Mouse (Mus musculus) gastrocnemius, adult 2 months (tissue): ENCODE measurements around the gene Cox7a1. TPM values are rescaled to one million over a fixed set of nuclear protein-coding genes. Genes with fewer than 3 reads are reported as not detected.

ENCODE experiments used
- DNase-seq: peaks from one replicate; pipeline ENCODE4 v3.0.0; 2022
- H3K27ac ChIP-seq: fragments of 200-600 bp; 2 replicates; pipeline ENCODE4 v1.8.1; 2022; ENCODE audit warnings: mild to moderate bottlenecking
- H3K4me3 ChIP-seq: fragments of 200-600 bp; 2 replicates; pipeline ENCODE4 v1.8.1; 2022; ENCODE audit warnings: mild to moderate bottlenecking, moderate library complexity
- CTCF ChIP-seq: fragments of 200-600 bp; IDR thresholded peaks from 2 replicates; pipeline ENCODE4 v1.8.1; 2022; ENCODE audit warnings: antibody characterized with exemption, mild to moderate bottlenecking, moderate library complexity
- intact Hi-C: fragments of 180-260 bp; cut with DNase I; formaldehyde crosslinking; loops from one replicate; pipeline ENCODE4 v1.15.1; 2025
- long read RNA-seq, 2 experiments: library from polyadenylated mRNA; stranded (forward); transcript quantifications; one replicate each; pipeline ENCODE4 v2.0.0; 2021
- total RNA-seq, 2 experiments: library from RNA; stranded (reverse); gene quantifications; 2 replicates each; pipeline ENCODE4 v1.2.3; 2021

The Cox7a1 gene
- total RNA-seq, result 1,000 to 10,000 TPM in 1 of 2 experiments, 100 to 1,000 TPM in 1; 850 to 1,151 TPM
- long read RNA-seq, experiment 1, transcript Cox7a1-201 (4 exons, 393 nt), result major isoform, 380 of 497 reads
- long read RNA-seq, experiment 1, transcript Cox7a1-202 (4 exons, 485 nt), result minor isoform, 17 of 497 reads
- long read RNA-seq, experiment 1, partial matches to known transcripts, result 10 of 497 reads
- long read RNA-seq, experiment 1, other reads (novel, unspliced or antisense), result 90 of 497 reads
- long read RNA-seq, experiment 2, transcript Cox7a1-202 (4 exons, 485 nt), result minor isoform, 23 of 734 reads
- long read RNA-seq, experiment 2, transcript Cox7a1-201 (4 exons, 393 nt), result major isoform, 538 of 734 reads
- long read RNA-seq, experiment 2, partial matches to known transcripts, result 169 of 734 reads
- long read RNA-seq, experiment 2, other reads (novel, unspliced or antisense), result 4 of 734 reads

DNA sequence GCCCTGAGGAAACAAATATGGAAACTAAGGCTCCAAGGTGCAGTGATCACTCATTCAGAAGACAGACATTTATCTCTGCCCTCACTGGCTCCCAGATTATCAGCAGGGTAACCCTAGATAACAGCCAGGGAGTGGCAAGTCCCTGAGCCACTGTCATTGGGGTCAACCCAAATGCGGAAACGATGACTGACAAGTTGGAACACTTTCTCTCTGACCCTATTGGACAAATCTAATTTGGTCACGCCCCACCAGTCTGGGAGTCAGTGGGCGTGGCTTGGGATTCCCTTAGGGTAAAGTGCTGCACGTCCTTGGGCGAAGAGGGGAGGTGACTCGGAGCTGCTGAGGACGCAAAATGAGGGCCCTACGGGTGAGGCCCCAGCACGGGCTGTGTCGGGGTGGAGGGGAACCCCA, at the start of gene Cox7a1:
Gene Cox7a1 (plus strand): TSS at position 266 of the 411 bp plus-strand sequence.
- Histone ChIP-seq H3K27ac (peak within 1 kb of the TSS; percentile 94), H3K4me3 (peak within 1 kb of the TSS; percentile 81)
- TF ChIP-seq CTCF, result no peak
- DNase-seq, result peak; percentile 94
- intact Hi-C loops, result loop anchor here (2.0 to 5.0 kb wide), 2 partner anchors 15 to 33 kb away; partner anchors contain the start of gene Capns1

DNA sequence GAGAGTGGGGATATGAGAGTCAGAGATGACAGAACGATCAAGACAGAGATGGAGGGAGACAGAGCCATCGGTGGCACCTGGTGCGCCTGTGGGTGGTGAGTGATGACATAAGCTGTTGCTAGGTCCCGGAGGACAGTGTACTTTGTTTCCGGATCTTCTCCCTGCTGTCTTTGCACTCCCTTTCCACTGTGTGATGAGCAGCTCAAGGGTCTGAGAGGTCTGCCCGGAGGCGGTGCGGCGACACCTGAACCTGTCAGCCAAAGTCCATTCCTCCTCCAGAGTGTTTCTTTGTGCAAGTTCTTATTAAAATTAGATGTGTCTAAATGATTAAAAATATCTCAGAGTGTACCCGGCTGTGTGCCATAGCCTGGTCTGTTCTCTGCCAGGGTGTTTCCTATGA, 47.1 kb upstream of the Cox7a1 start:
- H3K27ac ChIP-seq, result no peak overlapping the region
- no peak for TF ChIP-seq CTCF
- no peak overlapping the region for H3K4me3 ChIP-seq
- intact Hi-C loops, result no loop called here
- DNase-seq, result no peak

DNA sequence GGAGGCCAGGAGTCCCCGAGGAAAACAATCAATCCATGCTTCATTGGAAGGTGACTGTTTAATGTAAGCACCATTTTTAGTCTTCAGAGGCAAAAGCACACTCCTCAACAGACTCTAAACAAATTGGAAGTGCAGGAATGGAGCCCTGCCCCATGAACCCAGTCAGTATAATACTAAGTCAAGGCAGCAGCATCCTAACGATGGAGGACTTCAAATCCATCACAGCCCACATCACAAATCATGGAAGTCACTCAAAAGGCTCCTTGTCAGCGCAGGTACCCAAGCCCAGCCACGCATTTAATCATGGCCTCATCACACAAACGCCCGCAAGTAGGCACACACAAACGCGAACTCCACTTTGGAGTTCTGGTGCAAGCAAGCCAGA, 40.8 kb upstream of the Cox7a1 start:
- TF ChIP-seq CTCF, result no peak
- peak overlapping the region; percentile 68 for H3K4me3 ChIP-seq
- intact Hi-C loops, result no loop called here
- no peak overlapping the region for H3K27ac ChIP-seq
- no peak for DNase-seq

DNA sequence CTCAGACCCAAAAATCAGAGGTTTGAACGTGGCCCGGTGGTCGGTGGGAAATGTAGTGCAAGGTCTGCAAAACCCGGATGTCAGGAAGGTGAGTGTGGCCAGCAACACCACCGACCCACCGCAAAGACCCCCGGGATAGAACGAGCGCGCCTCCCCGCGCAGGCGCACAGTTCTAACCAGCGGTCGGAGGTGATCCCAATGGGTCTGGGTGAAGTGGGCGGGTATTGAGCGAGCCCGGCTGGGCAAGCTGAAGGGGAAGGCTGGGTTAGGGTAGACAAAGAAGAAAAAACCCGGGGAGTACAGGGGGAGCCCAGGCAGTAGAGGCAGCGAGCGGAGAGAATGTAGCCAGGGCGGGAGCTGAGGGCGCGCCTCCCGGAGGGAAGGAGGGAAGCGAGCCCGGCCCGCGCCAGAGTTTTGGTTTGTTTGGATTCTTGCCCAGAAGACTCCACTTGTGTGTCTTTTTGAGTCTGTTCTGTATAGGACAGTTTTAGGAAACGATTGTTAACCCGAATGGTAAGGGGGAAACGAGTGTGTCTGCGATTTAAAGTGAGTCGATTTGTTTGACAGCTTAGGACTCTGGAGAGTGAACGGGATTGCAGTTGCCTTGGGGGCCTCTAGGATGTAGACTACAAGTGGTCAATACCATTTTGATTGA, 40.3 kb upstream of the Cox7a1 start:
- peak; percentile 58 for DNase-seq
- intact Hi-C loops, result no loop called here
- H3K4me3 ChIP-seq, result peak overlapping the region; percentile 68
- no peak for TF ChIP-seq CTCF
- peak overlapping the region; percentile 31 for H3K27ac ChIP-seq

DNA sequence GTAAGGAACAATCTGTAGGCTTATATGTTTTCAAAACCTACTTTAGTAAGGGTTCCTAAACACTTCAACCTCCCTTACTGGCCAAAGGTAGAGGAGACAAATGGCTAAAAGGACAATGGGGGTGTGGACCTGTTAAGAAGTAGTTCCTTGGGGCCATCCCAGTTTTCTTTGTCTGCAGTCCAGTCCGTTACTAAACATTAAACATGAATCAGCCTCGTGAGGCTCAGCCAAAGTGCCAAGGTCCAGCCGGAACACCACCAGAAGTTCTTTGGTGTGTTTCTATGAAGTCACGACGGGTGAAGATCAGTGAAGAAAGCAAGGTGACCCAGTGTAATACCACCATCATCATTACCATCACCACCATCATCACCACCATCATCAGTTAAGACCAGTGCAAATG, 36.9 kb upstream of the Cox7a1 start:
- no peak for DNase-seq
- no peak for TF ChIP-seq CTCF
- Histone ChIP-seq H3K4me3 (no peak overlapping the region), H3K27ac (no peak overlapping the region)
- intact Hi-C loops, result no loop called here

DNA sequence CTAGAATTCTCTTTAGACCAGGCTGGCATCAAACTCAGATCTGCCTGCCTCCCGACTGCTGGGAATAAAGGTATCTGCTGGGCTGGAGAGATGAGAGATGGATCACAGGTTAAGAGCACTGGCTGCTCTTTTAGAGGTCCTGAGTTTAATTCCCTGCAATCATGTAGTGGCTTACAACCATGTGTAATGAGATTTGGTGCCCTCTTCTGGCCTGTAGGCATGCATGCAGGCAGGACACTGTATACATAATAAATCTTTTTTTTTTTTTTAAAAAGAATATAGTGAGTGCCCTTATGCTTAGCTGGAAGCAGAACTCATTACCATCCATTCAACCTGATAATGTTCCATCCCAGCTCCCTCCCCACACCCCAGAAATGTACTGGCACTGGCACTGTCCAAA, 29.9 kb upstream of the Cox7a1 start:
- H3K27ac ChIP-seq, result no peak overlapping the region
- no peak overlapping the region for H3K4me3 ChIP-seq
- intact Hi-C loops, result no loop called here
- TF ChIP-seq CTCF, result no peak
- no peak for DNase-seq

DNA sequence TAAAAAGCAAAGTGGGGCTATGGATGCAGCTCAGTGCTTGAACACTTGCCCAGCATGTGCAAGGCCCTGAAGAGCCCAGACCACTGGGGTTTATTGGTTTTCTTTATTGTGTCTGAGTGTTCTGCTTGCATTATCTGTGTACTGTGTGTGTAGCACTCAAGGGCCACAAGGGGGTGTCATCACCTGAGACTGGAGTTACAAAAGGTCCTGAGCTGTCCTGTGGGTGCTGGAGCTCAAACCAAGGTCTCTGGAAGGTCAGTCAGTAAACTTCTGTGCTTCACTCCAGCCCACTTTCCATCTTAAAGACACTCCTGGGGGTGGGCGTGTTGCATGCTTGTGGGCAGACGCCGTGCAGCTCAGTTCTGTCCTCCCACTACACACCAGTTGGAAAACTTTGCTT, 28.4 kb upstream of the Cox7a1 start:
- no peak for TF ChIP-seq CTCF
- no peak for DNase-seq
- no peak overlapping the region for H3K27ac ChIP-seq
- H3K4me3 ChIP-seq, result no peak overlapping the region
- intact Hi-C loops, result no loop called here

DNA sequence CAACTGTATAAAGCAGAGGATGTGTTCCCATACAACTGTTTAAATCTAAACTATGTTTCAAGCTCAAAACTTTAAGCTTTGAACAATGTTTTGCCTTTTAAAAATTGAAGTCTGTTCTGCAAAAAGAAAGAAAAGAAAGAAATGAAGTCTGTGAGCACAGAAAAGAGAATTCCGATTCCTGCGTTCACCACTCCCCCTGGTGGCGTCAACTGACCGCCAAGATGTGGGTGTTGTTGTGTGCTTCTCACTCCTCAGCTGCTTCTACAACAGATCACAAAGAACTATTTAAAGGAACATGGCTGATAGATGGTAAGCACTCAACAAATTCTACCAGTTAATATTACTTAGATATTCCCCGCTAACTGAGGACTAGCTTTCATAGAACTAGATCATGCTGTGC, 20.8 kb upstream of the Cox7a1 start:
- DNase-seq, result no peak
- no peak for TF ChIP-seq CTCF
- Histone ChIP-seq H3K4me3 (no peak overlapping the region), H3K27ac (no peak overlapping the region)
- intact Hi-C loops, result no loop called here

DNA sequence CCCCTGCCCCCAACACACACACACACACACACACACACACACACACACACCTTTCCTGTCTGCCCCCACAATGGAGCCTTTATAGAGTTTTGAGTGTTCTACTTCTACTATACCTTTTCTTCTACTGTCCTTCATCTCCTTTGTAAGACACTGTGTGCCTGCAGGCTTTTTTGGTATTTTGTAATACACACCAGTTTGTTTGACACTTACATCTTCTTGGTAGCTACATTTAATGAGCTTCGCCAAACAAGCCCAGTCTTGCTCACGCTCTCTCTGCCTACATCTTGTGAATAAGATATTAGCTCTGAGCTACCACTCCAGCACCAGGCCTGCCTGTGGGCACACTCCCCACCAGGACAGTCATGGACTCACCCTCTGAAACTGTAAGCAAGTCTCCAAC, 19.2 kb upstream of the Cox7a1 start:
- DNase-seq, result no peak
- Histone ChIP-seq H3K4me3 (no peak overlapping the region), H3K27ac (no peak overlapping the region)
- TF ChIP-seq CTCF, result no peak
- intact Hi-C loops, result loop anchor here (5.0 kb wide), 2 partner anchors 67 to 152 kb away; no protein-coding TSS in a partner anchor

DNA sequence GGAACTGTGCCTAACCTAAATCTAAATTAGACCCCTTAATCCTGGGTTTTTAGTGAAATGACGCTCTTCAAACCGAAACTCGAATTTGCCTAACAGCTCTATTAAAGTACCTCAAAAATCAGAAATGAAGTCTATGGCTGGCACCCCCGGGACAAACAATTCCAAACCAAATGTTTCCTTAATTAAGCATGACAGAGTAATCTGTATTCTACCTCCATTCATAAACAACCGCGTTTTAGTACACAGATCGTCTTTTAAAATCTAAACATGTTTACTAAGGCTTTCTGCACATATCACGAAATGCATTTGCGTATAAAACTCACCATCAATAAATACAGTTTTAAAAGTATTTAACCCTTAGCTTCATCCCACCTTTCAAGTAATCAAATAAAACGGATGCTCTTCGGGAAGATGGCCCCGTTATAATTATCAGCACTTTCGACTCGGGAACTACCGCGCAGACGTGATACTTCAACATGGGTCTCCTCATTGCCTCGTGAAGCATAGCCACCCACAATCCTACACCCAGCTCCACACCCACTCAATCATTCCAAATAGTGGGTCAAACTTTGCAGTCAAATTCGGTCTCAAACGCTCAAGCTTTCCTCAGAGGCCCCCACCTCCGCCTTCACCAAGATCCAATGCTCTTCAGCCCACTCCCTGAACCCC, 14.9 kb upstream of the Cox7a1 start:
- H3K4me3 ChIP-seq, result peak overlapping the region; percentile 85
- peak overlapping the region; percentile 96 for H3K27ac ChIP-seq
- TF ChIP-seq CTCF, result no peak
- DNase-seq, result no peak
- intact Hi-C loops, result loop anchor here (5.0 kb wide), 2 partner anchors 72 to 157 kb away; no protein-coding TSS in a partner anchor

DNA sequence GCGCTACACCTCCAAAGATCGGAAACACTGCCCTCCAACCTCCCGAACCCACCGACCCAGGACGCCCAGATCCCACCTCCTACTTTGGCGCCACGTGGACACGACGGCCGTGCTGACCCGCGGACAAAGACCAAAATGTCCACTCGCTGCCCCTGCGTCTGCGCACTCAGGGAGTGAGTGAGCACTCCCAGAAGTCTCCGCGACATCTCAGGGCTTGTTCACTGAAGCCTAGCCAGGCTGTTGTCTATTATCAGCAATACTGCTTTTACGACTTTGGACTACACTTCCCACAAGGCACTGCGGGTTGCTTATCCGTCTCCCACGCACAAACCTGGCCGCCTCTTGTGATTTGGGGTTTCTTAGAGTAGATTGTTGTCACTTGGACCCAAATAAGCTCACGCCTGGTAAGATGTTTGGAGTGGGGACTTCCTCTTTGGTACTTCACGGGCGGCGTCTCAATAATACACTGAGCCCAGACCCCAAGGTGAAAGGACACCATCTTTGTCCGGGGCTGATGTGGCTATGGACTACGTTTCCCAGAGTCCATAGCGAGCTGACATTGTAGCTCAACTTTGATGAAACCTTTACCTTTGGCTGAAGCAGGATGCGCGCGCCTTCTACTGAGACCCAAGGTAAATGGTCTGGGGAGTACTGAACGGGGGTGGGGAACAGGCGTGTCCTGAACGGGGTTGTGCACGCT, 14.2 kb upstream of the Cox7a1 start, which contains the start of gene Zfp146:
Gene Zfp146 (minus strand): TSS at position 168 of the 700 bp plus-strand sequence.
- Histone ChIP-seq H3K27ac (peak within 1 kb of the TSS; percentile 96), H3K4me3 (peak within 1 kb of the TSS; percentile 85)
- no peak for TF ChIP-seq CTCF
- DNase-seq, result peak; percentile 93
- intact Hi-C loops, result loop anchor here (5.0 kb wide), 2 partner anchors 72 to 157 kb away; no protein-coding TSS in a partner anchor

DNA sequence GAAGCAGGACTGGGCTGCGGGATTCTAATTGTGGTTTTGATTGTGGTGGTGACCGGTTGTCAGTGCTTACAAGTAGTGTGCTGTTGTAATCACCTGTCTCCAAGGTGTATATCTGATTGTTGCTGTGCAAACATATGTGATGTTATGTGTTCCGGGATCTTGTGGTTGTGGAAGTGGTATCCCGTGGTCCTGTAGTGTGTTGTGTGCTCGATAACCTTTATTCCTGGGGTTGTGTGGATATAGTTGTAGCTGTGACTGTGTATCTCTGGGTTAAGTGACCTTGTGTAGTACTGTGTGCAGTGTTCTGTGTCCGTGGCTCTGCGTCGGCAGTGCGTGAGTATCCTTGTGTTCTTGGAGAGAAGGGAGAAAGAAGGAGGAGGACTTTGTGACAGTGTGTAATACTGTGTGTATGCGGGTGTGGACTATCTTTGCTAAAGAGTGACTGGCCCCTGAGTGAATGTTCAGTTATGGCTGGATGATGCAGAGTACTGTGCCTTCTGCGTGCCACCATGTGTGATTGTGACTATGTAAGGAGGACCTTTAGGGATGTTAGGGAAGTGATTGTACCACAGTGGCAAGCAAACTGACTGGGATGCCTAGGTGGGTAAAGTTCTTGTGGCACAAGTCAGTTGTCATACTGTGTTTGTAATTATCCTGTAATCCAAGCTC, 13.5 kb upstream of the Cox7a1 start:
- DNase-seq, result no peak
- no peak for TF ChIP-seq CTCF
- H3K4me3 ChIP-seq, result peak overlapping the region; percentile 85
- H3K27ac ChIP-seq, result peak overlapping the region; percentile 96
- intact Hi-C loops, result no loop called here
